Mouse (Mus musculus): ENCODE measurements around the gene Crip2. TPM values are rescaled to one million over a fixed set of nuclear protein-coding genes. Genes with fewer than 3 reads are reported as not detected.
A peak's percentile ranks its signal among the peaks of the same experiment; 100 is the strongest.

Gene Crip2
- polyA plus RNA-seq, 1 experiment from 2014 or later, result 51.4 TPM

DNA sequence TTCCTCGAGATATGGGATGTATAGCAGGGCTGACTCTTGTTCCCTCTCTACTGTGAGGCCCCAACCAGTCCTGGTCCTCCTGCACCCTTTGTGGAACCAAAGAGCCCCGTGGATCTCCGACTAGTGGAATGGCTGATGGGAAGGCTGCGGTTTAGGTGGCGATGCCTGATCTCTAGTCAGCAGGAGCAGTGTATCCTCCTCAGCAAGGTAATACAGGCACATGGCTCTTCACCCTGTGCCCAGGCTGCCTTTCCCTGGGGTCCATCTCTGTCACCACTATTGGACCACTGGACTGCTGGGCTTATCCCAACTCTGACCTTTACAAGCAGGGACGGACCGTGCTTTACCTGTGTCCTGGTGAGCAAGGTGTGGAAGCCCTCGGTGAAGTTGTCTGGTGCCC, 17.5 kb downstream of the Crip2 start:
- Histone ChIP-seq H3K27me3 (peaks cover 15% of the 10 kb centered on the region), H3K4me2 (peak overlapping the region; percentile 83), H3K4me3 (replicated peaks) (no peak overlapping the region), H3K9me3 (no peaks in the 10 kb centered on the region), H3K9ac (replicated peaks) (peak overlapping the region; percentile 60; the same call in 1 of the 2 replicates), H3K36me3 (peaks cover 32% of the 10 kb centered on the region), H3K27ac (no peak overlapping the region), H3K4me1 (replicated peaks) (peaks cover 18% of the 10 kb centered on the region)
- 92% methylated on average over 8 of the region's 8 CpGs for WGBS
- ATAC-seq (ENCODE audit: insufficient number of reproducible peaks, insufficient read depth, low FRiP score, low TSS enrichment, low read depth), result no peak

DNA sequence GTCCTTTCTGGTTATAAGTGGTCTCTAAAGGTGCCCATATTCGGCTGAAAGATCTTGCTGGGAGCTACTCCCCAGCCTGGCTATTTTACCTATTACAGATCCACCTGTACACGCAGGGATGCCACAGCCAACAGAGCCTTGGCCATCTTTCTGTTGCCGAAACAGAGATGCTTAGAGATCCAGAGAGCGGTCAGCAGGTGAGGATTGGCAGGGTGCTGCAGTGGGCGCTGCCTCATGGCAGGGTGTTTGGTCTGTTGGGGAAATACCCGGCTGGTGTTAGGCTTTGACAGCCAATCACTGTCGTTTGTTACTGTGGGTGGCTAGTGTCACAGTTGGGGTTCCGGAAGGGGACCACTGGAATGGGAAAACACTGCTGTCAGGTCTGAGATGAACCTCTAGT, 17.9 kb downstream of the Crip2 start:
- ATAC-seq (ENCODE audit: insufficient number of reproducible peaks, insufficient read depth, low FRiP score, low TSS enrichment, low read depth), result no peak
- Histone ChIP-seq H3K9ac (replicated peaks) (no peak overlapping the region), H3K4me2 (no peak overlapping the region), H3K27me3 (peaks cover 11% of the 10 kb centered on the region; the same call in 1 of the 2 replicates), H3K9me3 (no peaks in the 10 kb centered on the region), H3K36me3 (peaks cover 36% of the 10 kb centered on the region), H3K4me3 (replicated peaks) (no peak overlapping the region), H3K27ac (no peak overlapping the region), H3K4me1 (replicated peaks) (peaks cover 18% of the 10 kb centered on the region)
- WGBS, result 92% methylated on average over 8 of the region's 8 CpGs

DNA sequence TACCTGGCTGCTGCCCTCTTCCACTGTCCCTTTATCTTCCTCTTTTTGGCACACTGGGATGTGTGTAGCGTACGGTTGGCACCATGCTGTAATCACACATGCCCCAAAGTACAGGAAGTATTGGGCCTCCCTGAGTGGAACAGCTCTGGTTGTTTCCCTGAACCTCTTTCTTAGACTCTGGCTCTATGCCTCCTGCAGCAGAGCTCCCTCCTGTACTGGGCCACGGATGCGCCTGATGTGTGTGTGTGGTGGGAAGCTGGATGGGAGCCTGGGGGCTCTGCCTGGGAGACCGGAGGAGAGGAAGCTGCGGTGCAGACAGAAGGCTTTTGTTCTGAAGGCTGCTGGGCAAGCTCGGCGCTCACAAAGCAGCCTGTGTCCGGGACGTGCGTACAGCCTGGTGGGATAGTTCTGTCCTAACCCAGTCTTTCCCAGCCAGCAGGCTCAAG, 23.5 kb downstream of the Crip2 start:
- Histone ChIP-seq H3K36me3 (peaks cover 36% of the 10 kb centered on the region), H3K4me2 (no peak overlapping the region), H3K9ac (replicated peaks) (no peak overlapping the region), H3K27ac (peak overlapping the region; percentile 5; the same call in 1 of the 2 replicates), H3K4me3 (replicated peaks) (no peak overlapping the region), H3K27me3 (no peaks in the 10 kb centered on the region; the same call in 1 of the 2 replicates), H3K9me3 (no peaks in the 10 kb centered on the region), H3K4me1 (replicated peaks) (no peaks in the 10 kb centered on the region)
- 89% methylated on average over 11 of the region's 11 CpGs for WGBS
- no peak for ATAC-seq (ENCODE audit: insufficient number of reproducible peaks, insufficient read depth, low FRiP score, low TSS enrichment, low read depth)

DNA sequence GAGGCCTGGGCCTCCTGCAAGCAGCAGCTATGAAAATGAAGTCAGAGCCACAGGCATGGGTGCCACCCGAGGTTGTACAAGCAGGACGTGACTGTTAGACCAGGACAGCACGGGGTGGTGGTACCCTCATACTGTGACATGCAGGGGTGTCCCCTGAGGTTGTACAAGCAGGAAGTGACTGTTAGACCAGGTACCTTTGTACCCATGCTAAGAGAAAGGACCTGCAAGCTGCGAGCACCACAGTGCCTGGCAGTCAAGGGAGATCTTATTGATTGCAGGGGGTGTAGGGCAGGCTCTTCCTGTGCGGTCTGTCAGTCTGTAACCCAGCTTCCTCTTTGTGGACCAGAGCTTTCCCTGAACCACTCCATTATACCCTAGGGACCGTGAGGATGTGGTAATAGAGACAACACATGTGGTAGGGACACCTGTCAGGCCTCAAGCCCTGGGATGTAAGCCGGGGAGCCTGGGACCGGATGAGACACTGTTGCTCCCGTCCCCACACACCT, 28.0 kb downstream of the Crip2 start:
- no peak overlapping the region for H3K9ac ChIP-seq (replicated peaks)
- no peak overlapping the region for H3K4me3 ChIP-seq (replicated peaks)
- WGBS, result 79% methylated on average over 9 of the region's 9 CpGs
- H3K4me1 ChIP-seq (replicated peaks), result no peaks in the 10 kb centered on the region
- no peak for ATAC-seq (ENCODE audit: insufficient number of reproducible peaks, insufficient read depth, low FRiP score, low TSS enrichment, low read depth)
- H3K9me3 ChIP-seq, result no peaks in the 10 kb centered on the region
- H3K4me2 ChIP-seq, result no peak overlapping the region
- no peaks in the 10 kb centered on the region; the same call in 1 of the 2 replicates for H3K27me3 ChIP-seq
- H3K36me3 ChIP-seq, result peaks cover 10% of the 10 kb centered on the region
- H3K27ac ChIP-seq, result no peak overlapping the region

DNA sequence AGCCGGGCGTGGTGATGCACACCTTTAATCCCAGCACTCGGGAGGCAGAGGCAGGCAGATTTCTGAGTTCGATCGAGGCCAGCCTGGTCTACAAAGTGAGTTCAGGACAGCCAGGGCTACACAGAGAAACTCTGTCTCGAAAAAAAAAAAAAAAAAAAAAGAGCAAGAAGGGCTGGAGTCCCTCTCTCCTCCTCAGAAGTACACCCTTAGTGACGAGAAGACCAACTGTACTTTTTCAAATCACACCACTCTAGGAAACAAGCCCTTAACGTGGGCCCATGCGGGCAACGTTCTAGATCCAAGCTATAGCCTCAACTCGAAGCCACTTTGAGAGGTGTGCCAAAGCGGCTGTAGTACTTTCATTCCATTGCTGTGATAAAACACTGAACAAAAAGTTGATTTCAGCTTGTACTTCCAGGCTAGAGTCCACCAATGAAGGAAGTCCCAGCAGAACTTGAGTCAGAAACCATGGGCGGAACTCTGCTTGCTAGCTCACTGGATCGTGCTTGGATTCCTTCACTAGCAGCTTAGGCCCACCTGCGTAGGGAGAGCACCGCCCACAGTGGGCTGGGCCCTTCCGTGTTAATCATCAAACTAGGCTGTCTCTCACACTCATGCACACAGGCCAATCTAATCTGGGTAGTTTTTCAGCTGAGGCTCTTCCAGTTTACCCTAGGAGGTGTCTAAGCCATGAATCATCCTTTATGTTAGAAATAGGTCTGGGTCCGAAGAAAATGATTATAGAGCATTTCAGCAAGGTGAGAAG, 37.1 kb downstream of the Crip2 start:
- WGBS, result 81% methylated on average over 18 of the region's 18 CpGs
- Histone ChIP-seq H3K4me2 (no peak overlapping the region), H3K9ac (replicated peaks) (no peak overlapping the region), H3K27me3 (no peaks in the 10 kb centered on the region), H3K27ac (no peak overlapping the region), H3K9me3 (no peaks in the 10 kb centered on the region), H3K4me3 (replicated peaks) (no peak overlapping the region), H3K4me1 (replicated peaks) (no peaks in the 10 kb centered on the region), H3K36me3 (no peaks in the 10 kb centered on the region)
- ATAC-seq (ENCODE audit: insufficient number of reproducible peaks, insufficient read depth, low FRiP score, low TSS enrichment, low read depth), result no peak

DNA sequence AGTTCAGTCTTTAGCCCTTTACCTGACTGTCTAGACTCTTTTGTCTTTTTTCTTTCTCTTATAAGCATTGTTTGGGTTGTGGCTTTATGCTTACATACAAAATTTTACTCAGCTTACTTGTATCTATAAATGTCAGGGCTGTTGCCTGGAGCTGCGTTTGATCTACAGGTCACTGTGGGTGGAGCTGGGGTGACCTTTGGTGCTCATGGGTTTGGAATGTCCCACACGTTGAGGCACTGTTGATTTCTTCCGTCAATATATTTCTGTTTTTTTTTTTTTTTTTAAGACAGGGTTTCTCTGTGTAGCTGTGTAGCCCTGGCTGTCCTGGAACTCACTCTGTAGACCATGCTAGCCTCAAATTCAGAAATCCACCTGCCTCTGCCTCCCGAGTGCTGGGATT, 41.0 kb downstream of the Crip2 start:
- 0 out of 2 replicates have a peak, but pooled peaks cover 9% of the 10 kb centered on the region for H3K4me1 ChIP-seq (replicated peaks)
- H3K4me3 ChIP-seq (replicated peaks), result no peak overlapping the region
- no peaks in the 10 kb centered on the region for H3K9me3 ChIP-seq
- no peak for ATAC-seq (ENCODE audit: insufficient number of reproducible peaks, insufficient read depth, low FRiP score, low TSS enrichment, low read depth)
- H3K27ac ChIP-seq, result no peak overlapping the region
- no peak overlapping the region for H3K9ac ChIP-seq (replicated peaks)
- 54% methylated on average over 4 of the region's 4 CpGs for WGBS
- H3K36me3 ChIP-seq, result no peaks in the 10 kb centered on the region
- H3K27me3 ChIP-seq, result peaks cover 18% of the 10 kb centered on the region
- no peak overlapping the region for H3K4me2 ChIP-seq

DNA sequence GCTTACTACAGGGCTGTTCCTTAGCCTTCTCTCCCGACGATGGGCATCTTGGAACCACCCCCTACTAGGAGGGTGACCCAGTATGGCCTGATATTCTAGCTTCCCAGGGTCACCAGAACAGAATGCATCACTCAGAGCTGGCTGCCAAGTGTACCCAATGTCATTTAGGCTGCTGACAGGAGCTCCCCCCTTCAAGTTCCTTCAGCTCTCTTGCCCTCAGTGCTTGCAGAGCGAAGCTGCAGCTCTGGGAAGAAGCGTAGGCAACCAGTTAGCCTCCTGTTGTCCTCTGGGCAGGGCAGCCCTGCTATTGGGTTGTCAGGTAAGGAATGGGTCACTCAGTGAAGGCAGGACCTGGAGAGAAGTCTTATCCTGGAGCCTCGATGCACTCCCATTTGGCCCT, 44.9 kb downstream of the Crip2 start:
- Histone ChIP-seq H3K4me3 (replicated peaks) (peak overlapping the region; percentile 70; the same call in 1 of the 2 replicates), H3K27me3 (peaks cover 44% of the 10 kb centered on the region), H3K9me3 (no peaks in the 10 kb centered on the region), H3K4me1 (replicated peaks) (peaks cover 29% of the 10 kb centered on the region), H3K4me2 (peak overlapping the region; percentile 83), H3K9ac (replicated peaks) (no peak overlapping the region), H3K27ac (no peak overlapping the region), H3K36me3 (peaks cover 19% of the 10 kb centered on the region)
- WGBS, result 60% methylated on average over 5 of the region's 5 CpGs
- ATAC-seq (ENCODE audit: insufficient number of reproducible peaks, insufficient read depth, low FRiP score, low TSS enrichment, low read depth), result no peak

DNA sequence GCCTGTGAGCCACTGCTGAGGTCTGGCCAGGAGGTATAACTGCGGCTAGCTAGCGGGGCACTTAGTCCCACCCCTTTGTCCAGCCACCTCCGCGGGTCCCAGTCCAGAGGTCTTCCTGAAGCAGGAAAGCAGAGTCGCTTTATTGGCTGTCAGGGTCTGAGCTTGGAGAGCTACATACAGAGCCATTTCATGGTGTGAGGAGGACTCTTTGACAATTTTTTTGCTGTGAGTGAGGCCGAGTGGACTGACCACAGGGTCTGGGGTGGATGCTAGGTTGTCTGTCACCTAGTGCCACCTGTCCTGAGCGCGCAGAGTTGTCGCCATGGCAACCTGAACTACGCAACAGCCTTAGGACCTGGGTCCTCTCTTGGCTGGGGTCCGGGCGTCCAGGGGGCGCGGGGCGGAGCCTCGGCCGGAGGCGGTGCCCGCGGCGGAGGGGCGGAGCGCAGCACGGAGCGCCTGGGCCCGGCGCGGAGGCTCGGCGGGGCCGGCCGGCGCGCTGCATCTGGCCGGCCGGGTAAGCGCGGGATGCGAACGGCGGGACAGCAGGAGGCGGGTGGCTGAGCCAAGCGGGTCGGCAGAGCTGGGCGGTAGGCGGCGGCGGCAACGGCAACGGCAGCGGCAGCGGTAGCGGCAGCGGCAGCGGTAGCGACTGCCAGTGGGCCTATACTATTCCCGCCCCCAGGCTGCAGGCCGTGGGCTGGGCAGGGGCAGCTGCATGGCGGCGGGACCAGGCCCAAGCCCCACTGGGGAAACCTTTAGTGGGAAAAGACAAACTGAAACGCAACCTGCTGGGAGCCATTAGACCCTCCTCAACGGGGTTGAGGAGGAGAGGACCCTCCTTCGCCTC, 45.6 kb downstream of the Crip2 start, which contains the start of gene Tmem121:
Tmem121 (plus strand) TSS at position 489 of the 850 bp plus-strand sequence.
- Histone ChIP-seq H3K4me2 (peak within 1 kb of the TSS; percentile 83), H3K36me3 (peaks cover 26% of the 10 kb centered on the region), H3K4me1 (replicated peaks) (peaks cover 29% of the 10 kb centered on the region), H3K4me3 (replicated peaks) (peak within 1 kb of the TSS; percentile 70), H3K9ac (replicated peaks) (peak within 1 kb of the TSS; percentile 75), H3K27ac (no peak within 1 kb of the TSS), H3K27me3 (peaks cover 44% of the 10 kb centered on the region), H3K9me3 (no peaks in the 10 kb centered on the region)
- peak; percentile 32 for ATAC-seq (ENCODE audit: insufficient number of reproducible peaks, insufficient read depth, low FRiP score, low TSS enrichment, low read depth)
- WGBS, result 1% methylated on average over 62 of the region's 63 CpGs

DNA sequence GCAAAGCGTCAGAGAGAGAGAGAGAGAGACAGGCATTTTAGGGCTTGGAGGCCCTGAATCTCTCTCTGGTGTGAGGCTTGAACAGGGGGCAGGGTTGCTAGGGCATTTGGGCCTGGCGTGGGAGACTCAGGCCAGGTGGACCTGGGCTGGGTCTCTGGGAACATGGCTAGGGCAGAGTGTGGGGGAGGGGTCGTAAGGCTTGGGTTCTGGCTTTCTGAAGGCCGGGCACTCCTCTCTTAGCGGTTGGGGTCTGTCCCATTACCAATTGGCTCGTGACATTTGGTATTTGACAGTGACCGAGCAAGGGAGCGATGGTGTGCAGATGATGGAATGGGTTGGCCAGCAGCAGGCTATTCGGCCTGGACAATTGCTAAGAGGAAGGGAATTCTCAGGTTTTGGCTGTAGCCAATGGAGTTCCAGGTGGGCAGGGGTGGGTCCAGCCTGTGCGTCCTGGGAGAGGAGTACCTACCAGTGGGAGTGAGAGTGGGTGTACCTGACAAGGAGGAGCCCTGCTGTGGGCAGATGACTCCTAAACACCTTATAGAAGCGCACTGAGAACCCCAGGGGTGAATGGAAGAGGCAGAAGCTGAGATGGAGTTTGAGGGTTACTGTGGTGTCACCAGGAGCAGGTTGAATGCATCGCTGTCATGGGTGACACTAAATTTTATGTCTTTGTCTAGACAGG, 46.4 kb downstream of the Crip2 start:
- Histone ChIP-seq H3K9ac (replicated peaks) (peak overlapping the region; percentile 75), H3K9me3 (no peaks in the 10 kb centered on the region), H3K4me2 (peak overlapping the region; percentile 83), H3K27me3 (peaks cover 44% of the 10 kb centered on the region), H3K27ac (no peak overlapping the region), H3K4me3 (replicated peaks) (peak overlapping the region; percentile 70), H3K36me3 (peaks cover 26% of the 10 kb centered on the region), H3K4me1 (replicated peaks) (peaks cover 29% of the 10 kb centered on the region)
- no peak for ATAC-seq (ENCODE audit: insufficient number of reproducible peaks, insufficient read depth, low FRiP score, low TSS enrichment, low read depth)
- 38% methylated on average over 12 of the region's 12 CpGs for WGBS

DNA sequence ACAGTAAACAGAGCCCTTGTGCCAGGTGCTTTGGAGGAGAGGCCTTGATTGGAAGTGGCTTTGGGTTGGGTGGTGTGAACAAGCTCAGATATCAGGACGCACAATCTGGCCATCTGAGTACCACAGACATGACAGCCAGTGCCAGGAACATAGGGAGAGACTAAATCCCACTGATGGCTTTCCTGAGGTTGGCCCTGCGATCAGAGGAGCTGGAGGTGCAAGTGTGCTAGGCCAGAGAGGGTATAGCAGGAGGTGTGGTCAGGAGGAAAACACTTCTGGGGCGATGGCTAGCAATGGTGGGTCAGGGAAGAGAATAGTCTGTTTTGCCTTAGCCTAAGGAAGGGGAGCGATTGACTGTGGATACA, 47.0 kb downstream of the Crip2 start:
- peak overlapping the region; percentile 40 for H3K4me3 ChIP-seq (replicated peaks)

More for the DNA sequence above, 47.0 kb downstream of the Crip2 start:
- peaks cover 44% of the 10 kb centered on the region for H3K27me3 ChIP-seq
- no peaks in the 10 kb centered on the region for H3K9me3 ChIP-seq
- peaks cover 29% of the 10 kb centered on the region for H3K4me1 ChIP-seq (replicated peaks)
- H3K27ac ChIP-seq, result no peak overlapping the region
- WGBS, result 54% methylated on average over 4 of the region's 4 CpGs
- ATAC-seq (ENCODE audit: insufficient number of reproducible peaks, insufficient read depth, low FRiP score, low TSS enrichment, low read depth), result no peak
- peaks cover 26% of the 10 kb centered on the region for H3K36me3 ChIP-seq
- no peak overlapping the region for H3K9ac ChIP-seq (replicated peaks)
- H3K4me2 ChIP-seq, result peak overlapping the region; percentile 83

All from limb, embryonic 12.5 days (tissue).